Mouse (Mus musculus) megakaryocyte progenitor cell, adult 5-6 weeks (primary cell): Measurements from ENCODE around the gene Cxcl3. TPM values are rescaled to one million over a fixed set of nuclear protein-coding genes. Genes with fewer than 3 reads are reported as not detected.

ENCODE experiments used
- ATAC-seq: replicated peaks from 2 replicates; pipeline ENCODE4 v1.8.0; 2016; ENCODE audit warnings: mild to moderate bottlenecking, moderate TSS enrichment, inconsistent platforms; ENCODE audit not compliant: poor library complexity
- total RNA-seq, 2 experiments: library from RNA; stranded (forward) in 1 of 2; stranded (reverse) in 1 of 2; fragments of 157-497, 149-512 nt in 1 of 2; fragments of 200-1000 nt in 1 of 2; gene quantifications; 2 replicates each; pipeline versions ENCODE4 v1.2.3 to v1.2.4; 2015 to 2017

The Cxcl3 gene
- total RNA-seq (2015) (not detected in 2 replicates), total RNA-seq (2017) (not detected in 2 replicates)

- peak; percentile 49 for ATAC-seq
Observed at GRCm38 (mm10) chr5:90785659-90786588, at the start of gene Cxcl3. TSS of gene Cxcl3 (plus strand) at chr5:90786103.

- peak; percentile 98 for ATAC-seq
Observed at GRCm38 (mm10) chr5:90742029-90742428, 43.9 kb upstream of the Cxcl3 start.

DNA sequence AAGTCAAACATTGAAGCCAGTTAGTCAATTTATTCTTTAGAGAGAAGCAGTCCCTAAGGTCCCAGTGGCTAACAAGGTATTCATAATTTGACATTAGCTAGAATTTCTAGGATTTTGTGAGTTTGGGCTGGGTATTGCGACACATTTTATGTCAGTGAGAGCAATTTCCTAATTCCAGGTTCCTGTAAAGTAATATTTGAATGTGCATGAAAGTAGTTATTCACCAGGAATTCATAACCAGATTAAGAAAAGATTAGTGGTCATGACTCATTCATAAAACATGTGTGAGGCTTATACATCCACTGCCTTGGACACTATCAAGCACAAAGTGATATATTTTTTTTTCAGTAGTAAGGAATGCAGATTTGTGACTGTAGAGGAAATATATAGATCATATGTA lies 32.0 kb upstream of the Cxcl3 start:
- no peak for ATAC-seq

- peak; percentile 59 for ATAC-seq
Observed at GRCm38 (mm10) chr5:90758020-90758605, 27.8 kb upstream of the Cxcl3 start.

- ATAC-seq: peak; percentile 42
Observed at GRCm38 (mm10) chr5:90759077-90760065, 26.5 kb upstream of the Cxcl3 start, which contains the start of gene Cxcl5. TSS of gene Cxcl5 (plus strand) at chr5:90759360.

DNA sequence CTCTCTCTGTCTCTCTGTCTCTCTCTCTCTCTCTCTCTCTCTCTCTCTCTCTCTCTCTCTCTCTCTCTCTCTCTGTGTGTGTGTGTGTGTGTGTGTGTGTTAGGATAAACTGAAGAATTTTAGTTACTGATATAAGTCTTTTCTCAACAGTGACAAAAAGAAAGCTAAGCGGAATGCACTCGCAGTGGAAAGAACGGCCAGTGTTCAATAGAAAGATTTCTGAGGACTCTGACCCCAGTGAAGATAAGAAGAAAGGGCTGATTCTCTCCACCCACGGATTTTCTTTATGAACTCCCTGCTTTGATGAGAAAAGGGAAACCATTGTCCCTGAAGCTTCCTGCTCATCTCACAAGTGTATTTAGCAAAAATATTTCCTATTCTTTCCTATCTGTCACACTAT lies 25.6 kb upstream of the Cxcl3 start:
- ATAC-seq: no peak

GRCm38 (mm10) chr5:90760844-90761243 lies 25.1 kb upstream of the Cxcl3 start:
- ATAC-seq: no peak

DNA sequence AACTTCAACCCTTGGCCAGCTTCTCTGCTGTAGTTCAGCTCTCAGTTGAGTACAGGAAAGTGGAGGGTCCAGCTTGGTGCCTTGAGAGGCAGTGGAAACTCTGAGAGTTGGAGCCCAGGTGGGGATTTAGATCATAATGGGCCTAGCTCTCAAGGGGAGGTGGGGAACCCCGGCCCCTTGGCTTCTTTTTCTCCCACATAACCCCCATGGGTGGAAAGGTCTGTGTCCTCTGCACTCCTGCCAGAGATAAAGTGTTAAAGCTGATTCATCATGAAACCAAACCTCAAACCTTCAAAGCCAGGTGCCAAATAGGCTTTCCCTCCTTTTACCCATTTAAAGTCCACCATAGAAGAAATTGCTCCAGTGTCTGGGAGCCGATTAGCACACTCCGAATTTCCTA lies 24.1 kb upstream of the Cxcl3 start:
- no peak for ATAC-seq

GRCm38 (mm10) chr5:90763912-90764665 lies 21.8 kb upstream of the Cxcl3 start:
- no peak for ATAC-seq

- 0 out of 2 replicates have a peak, but pooled peaks have one; percentile 43 for ATAC-seq
Observed at GRCm38 (mm10) chr5:90765821-90766606, 19.9 kb upstream of the Cxcl3 start.

DNA sequence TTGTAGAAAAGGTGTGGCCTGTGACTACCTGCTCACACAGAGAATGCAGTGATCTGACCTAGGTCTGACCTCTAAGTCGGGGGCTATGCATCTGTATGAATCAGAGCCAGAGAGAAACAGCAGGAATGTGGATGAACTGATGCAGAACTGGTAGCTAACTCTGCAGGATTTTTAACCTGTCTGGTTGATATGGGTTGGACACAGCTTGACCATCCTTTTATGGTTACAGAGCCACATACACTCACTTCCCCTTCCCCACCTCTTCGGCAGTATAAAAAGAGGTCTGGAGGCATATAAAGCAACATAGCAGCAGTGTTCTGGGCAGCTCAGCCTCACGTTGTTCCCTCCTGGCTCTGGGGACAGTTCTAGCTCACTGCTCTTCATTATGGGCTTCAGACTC lies 17.7 kb upstream of the Cxcl3 start, which contains the start of gene Ppbp:
Gene Ppbp (plus strand): TSS at position 301 of the 400 bp plus-strand sequence.
- no peak for ATAC-seq

DNA sequence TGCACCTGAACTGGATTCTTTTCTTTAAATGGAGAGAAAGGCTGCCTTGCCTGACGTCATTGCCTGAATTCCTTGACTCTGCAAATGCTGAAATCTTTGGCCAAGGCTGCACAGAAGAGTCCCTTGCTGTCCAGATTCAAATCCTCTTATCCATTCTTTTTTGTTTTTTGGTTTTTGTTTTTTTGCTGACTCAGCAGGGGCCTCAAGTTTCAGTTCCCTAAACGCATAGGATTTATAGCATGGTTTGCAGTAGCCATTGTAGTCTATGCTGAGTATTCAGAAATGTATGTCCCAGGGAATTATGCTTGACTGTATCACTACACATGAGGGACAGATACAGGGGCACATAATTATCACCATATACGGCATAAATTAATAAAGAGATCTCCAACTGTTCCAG lies 14.5 kb upstream of the Cxcl3 start:
- peak; percentile 32; the same call in 1 of the 2 replicates for ATAC-seq

GRCm38 (mm10) chr5:90771880-90772653 lies 13.8 kb upstream of the Cxcl3 start, which contains the start of gene Pf4:
TSS of gene Pf4 (plus strand) at chr5:90772435.
- ATAC-seq: peak; percentile 57

DNA sequence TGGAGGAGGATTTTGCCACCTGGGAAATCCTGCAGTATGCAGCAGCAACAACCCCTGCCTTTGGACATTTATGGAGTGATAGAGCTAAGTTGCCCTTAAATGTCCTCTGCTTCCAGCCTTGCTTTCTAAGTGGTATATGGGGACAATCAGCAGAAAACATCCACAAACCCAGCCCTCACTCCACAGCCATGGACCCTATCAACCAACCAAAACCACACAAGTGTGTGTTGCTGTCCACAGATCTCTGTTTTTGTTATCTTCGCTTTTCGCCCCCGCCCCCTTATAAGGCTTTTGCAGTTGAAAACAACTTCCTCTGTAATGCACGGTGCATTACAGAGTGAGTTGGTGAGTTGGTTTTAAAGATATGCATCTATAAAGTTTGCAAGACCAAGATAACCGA lies 10.3 kb upstream of the Cxcl3 start:
- peak; percentile 74 for ATAC-seq

DNA sequence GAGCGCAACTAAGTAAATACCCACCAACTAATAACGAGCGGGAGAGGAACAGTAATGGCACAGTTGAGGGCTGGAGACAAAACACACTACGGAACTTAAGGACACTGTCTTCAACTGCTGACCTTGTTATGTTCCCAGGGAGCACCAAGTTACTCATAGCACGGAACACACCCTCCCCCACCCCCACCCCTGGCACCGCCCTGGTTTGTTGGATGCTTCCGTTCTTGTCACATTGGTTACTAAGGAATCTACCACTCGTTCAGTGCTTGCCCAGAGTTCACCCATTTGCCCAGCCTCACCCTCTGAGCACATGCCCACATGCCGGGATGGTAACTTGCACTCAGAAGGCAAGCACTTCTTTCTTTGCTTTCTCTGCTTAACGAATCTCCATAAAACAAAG lies 8.3 kb upstream of the Cxcl3 start:
- ATAC-seq: no peak

- ATAC-seq: no peak
Observed at GRCm38 (mm10) chr5:90778856-90779255, 7.0 kb upstream of the Cxcl3 start.

DNA sequence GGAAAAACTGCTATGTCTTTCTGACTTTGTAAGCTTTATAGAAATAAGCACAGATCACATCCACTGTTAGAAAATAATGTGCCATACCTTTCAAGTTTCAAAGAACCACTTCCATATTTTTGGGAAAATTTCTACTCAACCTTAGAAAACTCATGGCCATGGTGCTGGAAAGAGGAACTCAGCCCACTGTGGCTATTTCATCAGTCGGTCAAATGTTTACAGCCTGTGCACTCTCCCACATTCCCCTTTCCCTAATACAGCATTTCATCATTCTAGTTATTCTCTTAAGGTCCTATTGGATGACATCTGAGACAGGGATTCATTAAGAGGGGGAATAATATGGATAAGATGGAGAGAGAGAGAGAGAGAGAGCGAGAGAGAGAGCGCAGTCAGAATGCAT lies 2.2 kb upstream of the Cxcl3 start:
- ATAC-seq: peak; percentile 61

DNA sequence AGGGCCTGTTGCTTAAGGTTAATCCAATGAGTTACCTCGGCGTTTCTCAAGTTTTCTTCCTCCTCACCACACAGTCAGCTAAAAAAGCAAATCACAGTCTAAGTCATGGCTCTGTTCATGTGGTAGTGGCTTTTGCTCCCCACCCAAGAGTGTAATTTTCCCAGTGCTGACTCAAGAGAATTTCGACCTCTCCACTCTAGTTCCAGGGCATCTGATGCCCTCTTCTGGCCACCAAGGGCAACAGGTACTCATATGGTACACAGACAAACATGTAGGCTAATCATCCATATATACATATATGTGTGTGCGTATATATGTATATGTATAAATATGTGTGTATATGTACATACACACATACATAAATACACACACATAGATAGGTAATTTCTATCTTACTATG lies 2.2 kb downstream of the Cxcl3 start:
- 0 out of 2 replicates have a peak, but pooled peaks have one; percentile 27 for ATAC-seq
